Mouse (Mus musculus) ES-Bruce4 (cell line): ENCODE results near the gene Sema5a. TPM values are rescaled to one million over a fixed set of nuclear protein-coding genes. Genes with fewer than 3 reads are reported as not detected.

ENCODE experiments used
- H3K27ac ChIP-seq: 2 replicates; pipeline ENCODE4 v1.5.1; 2012; ENCODE audit warnings: low read length, inconsistent platforms; ENCODE audit not compliant: insufficient read depth
- H3K27me3 ChIP-seq: 2 replicates; pipeline ENCODE4 v1.6.1; 2012; ENCODE audit warnings: mild to moderate bottlenecking, low read length, inconsistent platforms; ENCODE audit not compliant: control insufficient read depth, poor library complexity, insufficient read depth, severe bottlenecking
- H3K36me3 ChIP-seq: 2 replicates; pipeline ENCODE4 v1.6.1; 2012; ENCODE audit warnings: inconsistent platforms, mild to moderate bottlenecking, low read length, moderate library complexity; ENCODE audit not compliant: control insufficient read depth, poor library complexity, insufficient read depth, severe bottlenecking
- H3K4me1 ChIP-seq: one replicate; pipeline ENCODE4 v1.8.1; 2011; ENCODE audit warnings: low read length; ENCODE audit not compliant: control insufficient read depth, insufficient read depth
- H3K4me3 ChIP-seq: 2 replicates; pipeline ENCODE4 v1.5.1; 2011; ENCODE audit warnings: low read depth, mild to moderate bottlenecking, low read length
- H3K9ac ChIP-seq: 2 replicates; pipeline ENCODE4 v1.6.1; 2012; ENCODE audit warnings: low read depth, mild to moderate bottlenecking, inconsistent platforms; ENCODE audit not compliant: poor library complexity, severe bottlenecking
- H3K9me3 ChIP-seq: replicated peaks from 2 replicates; pipeline ENCODE4 v1.6.1; 2012; ENCODE audit warnings: mild to moderate bottlenecking, low read length, inconsistent platforms; ENCODE audit not compliant: control insufficient read depth, poor library complexity, insufficient read depth, severe bottlenecking
- CTCF ChIP-seq: IDR thresholded peaks from one replicate; pipeline ENCODE4 v1.8.1; 2011; ENCODE audit warnings: low read depth, low read length
- EP300 ChIP-seq: IDR thresholded peaks from 2 replicates; pipeline ENCODE4 v1.6.1; 2011; ENCODE audit warnings: low read depth, low read length; ENCODE audit not compliant: insufficient read depth
- POLR2A ChIP-seq: IDR thresholded peaks from one replicate; pipeline ENCODE4 v1.8.1; 2011; ENCODE audit warnings: low read length; ENCODE audit not compliant: insufficient read depth
- polyA plus RNA-seq: library from polyadenylated mRNA; stranded (reverse); fragments of >200 nt; gene quantifications from 2 replicates; pipeline ENCODE4 v1.2.4, GENCODE M21; 2011; ENCODE audit warnings: low read depth; ENCODE audit not compliant: missing spikeins, insufficient read depth, insufficient read length

Gene Sema5a
- polyA plus RNA-seq, 1 experiment: 2.8 TPM

- H3K9me3 ChIP-seq: no peaks in the 10 kb centered on the region
- no peak overlapping the region for H3K4me3 ChIP-seq
- H3K36me3 ChIP-seq: no peaks in the 10 kb centered on the region
- H3K9ac ChIP-seq: no peak overlapping the region
- no peaks in the 10 kb centered on the region for H3K27me3 ChIP-seq
- TF ChIP-seq CTCF: no peak
- no peak for TF ChIP-seq POLR2A
- no peak for TF ChIP-seq EP300
- no peak overlapping the region for H3K27ac ChIP-seq
- H3K4me1 ChIP-seq: no peaks in the 10 kb centered on the region
Measured at GRCm38 (mm10) chr15:32259362-32260096, 14.9 kb downstream of the Sema5a start.

GRCm38 (mm10) chr15:32260942-32261341 is 16.3 kb downstream of the Sema5a start:
- H3K9ac ChIP-seq: no peak overlapping the region
- no peak overlapping the region for H3K4me3 ChIP-seq
- H3K4me1 ChIP-seq: no peaks in the 10 kb centered on the region
- H3K27me3 ChIP-seq: no peaks in the 10 kb centered on the region
- no peaks in the 10 kb centered on the region for H3K36me3 ChIP-seq
- no peak for TF ChIP-seq EP300
- no peak for TF ChIP-seq POLR2A
- TF ChIP-seq CTCF: no peak
- H3K9me3 ChIP-seq: no peaks in the 10 kb centered on the region
- H3K27ac ChIP-seq: no peak overlapping the region

- no peaks in the 10 kb centered on the region for H3K36me3 ChIP-seq
- H3K9me3 ChIP-seq: no peaks in the 10 kb centered on the region
- H3K27ac ChIP-seq: no peak overlapping the region
- no peaks in the 10 kb centered on the region for H3K27me3 ChIP-seq
- TF ChIP-seq POLR2A (no peak), CTCF (no peak), EP300 (no peak)
- no peak overlapping the region for H3K4me3 ChIP-seq
- H3K9ac ChIP-seq: no peak overlapping the region
- H3K4me1 ChIP-seq: no peaks in the 10 kb centered on the region
Measured at GRCm38 (mm10) chr15:32263651-32264050, 19.0 kb downstream of the Sema5a start.

GRCm38 (mm10) chr15:32264822-32265377 is 20.3 kb downstream of the Sema5a start:
- Histone ChIP-seq H3K9ac (no peak overlapping the region), H3K27ac (no peak overlapping the region), H3K4me3 (no peak overlapping the region), H3K4me1 (no peaks in the 10 kb centered on the region), H3K36me3 (no peaks in the 10 kb centered on the region), H3K9me3 (no peaks in the 10 kb centered on the region), H3K27me3 (no peaks in the 10 kb centered on the region)
- no peak for TF ChIP-seq CTCF
- TF ChIP-seq EP300: no peak
- no peak for TF ChIP-seq POLR2A

GRCm38 (mm10) chr15:32265378-32265934 is 20.8 kb downstream of the Sema5a start:
- Histone ChIP-seq H3K36me3 (no peaks in the 10 kb centered on the region), H3K4me3 (no peak overlapping the region), H3K27me3 (no peaks in the 10 kb centered on the region), H3K9ac (no peak overlapping the region), H3K4me1 (no peaks in the 10 kb centered on the region), H3K9me3 (no peaks in the 10 kb centered on the region), H3K27ac (no peak overlapping the region)
- TF ChIP-seq POLR2A (no peak), EP300 (no peak), CTCF (no peak)

- no peaks in the 10 kb centered on the region for H3K9me3 ChIP-seq
- H3K27ac ChIP-seq: no peak overlapping the region
- no peaks in the 10 kb centered on the region for H3K4me1 ChIP-seq
- H3K27me3 ChIP-seq: no peaks in the 10 kb centered on the region
- H3K36me3 ChIP-seq: no peaks in the 10 kb centered on the region
- no peak overlapping the region for H3K4me3 ChIP-seq
- TF ChIP-seq EP300: no peak
- no peak for TF ChIP-seq CTCF
- TF ChIP-seq POLR2A: no peak
- no peak overlapping the region for H3K9ac ChIP-seq
Measured at GRCm38 (mm10) chr15:32266122-32266820, 21.7 kb downstream of the Sema5a start.
